Mouse (Mus musculus): ENCODE measurements around the gene Ovol2. TPM values are rescaled to one million over a fixed set of nuclear protein-coding genes. Genes with fewer than 3 reads are reported as not detected.

The Ovol2 gene
- polyA plus RNA-seq, 1 experiment from 2014 or later: 7.5 TPM

- Histone ChIP-seq H3K27ac (ENCODE audit: low read depth, low read length) (peak overlapping the region; percentile 60; the same call in 1 of the 2 replicates), H3K9me3 (ENCODE audit: control insufficient read depth) (no peaks in the 10 kb centered on the region), H3K4me2 (replicated peaks; ENCODE audit: low read depth) (0 out of 2 replicates have a peak overlapping the region, but pooled peaks have one; percentile 24), H3K36me3 (ENCODE audit: control insufficient read depth, insufficient read depth) (no peaks in the 10 kb centered on the region), H3K9ac (ENCODE audit: low read depth, low read length) (no peak overlapping the region), H3K4me1 (replicated peaks; ENCODE audit: control insufficient read depth, insufficient read depth, low read length) (no peaks in the 10 kb centered on the region), H3K4me3 (ENCODE audit: low read depth, low read length) (no peak overlapping the region), H3K27me3 (replicated peaks; ENCODE audit: control insufficient read depth, insufficient read depth, low read length) (no peaks in the 10 kb centered on the region)
- ATAC-seq: peak; percentile 84
- 29% methylated on average over 8 of the region's 8 CpGs for WGBS
- no peak for TF ChIP-seq CTCF (IDR thresholded peaks at IDR 0.05; ENCODE audit: low read depth)
These were observed 23.4 kb downstream of the Ovol2 start for GRCm38 (mm10) chr2:144308561-144308960.

- no peak overlapping the region for H3K27ac ChIP-seq (ENCODE audit: low read depth, low read length)
- no peaks in the 10 kb centered on the region for H3K27me3 ChIP-seq (replicated peaks; ENCODE audit: control insufficient read depth, insufficient read depth, low read length)
- H3K36me3 ChIP-seq (ENCODE audit: control insufficient read depth, insufficient read depth): no peaks in the 10 kb centered on the region
- WGBS: 58% methylated on average over 18 of the region's 18 CpGs
- H3K9ac ChIP-seq (ENCODE audit: low read depth, low read length): no peak overlapping the region
- H3K4me1 ChIP-seq (replicated peaks; ENCODE audit: control insufficient read depth, insufficient read depth, low read length): peaks cover 5% of the 10 kb centered on the region
- TF ChIP-seq CTCF (IDR thresholded peaks at IDR 0.05; ENCODE audit: low read depth): peak; percentile 66
- no peaks in the 10 kb centered on the region for H3K9me3 ChIP-seq (ENCODE audit: control insufficient read depth)
- ATAC-seq: no peak
- no peak overlapping the region for H3K4me3 ChIP-seq (ENCODE audit: low read depth, low read length)
- H3K4me2 ChIP-seq (replicated peaks; ENCODE audit: low read depth): no peak overlapping the region
These were observed 26.1 kb downstream of the Ovol2 start for GRCm38 (mm10) chr2:144305721-144306294.

- no peaks in the 10 kb centered on the region for H3K9me3 ChIP-seq (ENCODE audit: control insufficient read depth)
- peaks cover 12% of the 10 kb centered on the region for H3K4me1 ChIP-seq (replicated peaks; ENCODE audit: control insufficient read depth, insufficient read depth, low read length)
- H3K27ac ChIP-seq (ENCODE audit: low read depth, low read length): peak overlapping the region; percentile 70; the same call in 1 of the 2 replicates
- no peak overlapping the region for H3K4me3 ChIP-seq (ENCODE audit: low read depth, low read length)
- TF ChIP-seq CTCF (IDR thresholded peaks at IDR 0.05; ENCODE audit: low read depth): no peak
- H3K4me2 ChIP-seq (replicated peaks; ENCODE audit: low read depth): no peak overlapping the region
- H3K9ac ChIP-seq (ENCODE audit: low read depth, low read length): no peak overlapping the region
- no peaks in the 10 kb centered on the region for H3K36me3 ChIP-seq (ENCODE audit: control insufficient read depth, insufficient read depth)
- ATAC-seq: peak; percentile 18; the same call in 1 of the 2 replicates
- no peaks in the 10 kb centered on the region for H3K27me3 ChIP-seq (replicated peaks; ENCODE audit: control insufficient read depth, insufficient read depth, low read length)
- 89% methylated on average over 11 of the region's 11 CpGs for WGBS
These were observed 30.8 kb downstream of the Ovol2 start for GRCm38 (mm10) chr2:144301101-144301500.

GRCm38 (mm10) chr2:144299749-144300669, 31.9 kb downstream of the Ovol2 start:
- ATAC-seq: peak; percentile 85
- no peak overlapping the region for H3K9ac ChIP-seq (ENCODE audit: low read depth, low read length)
- no peaks in the 10 kb centered on the region for H3K27me3 ChIP-seq (replicated peaks; ENCODE audit: control insufficient read depth, insufficient read depth, low read length)
- peak overlapping the region; percentile 17 for H3K4me2 ChIP-seq (replicated peaks; ENCODE audit: low read depth)
- H3K27ac ChIP-seq (ENCODE audit: low read depth, low read length): peak overlapping the region; percentile 70
- H3K4me3 ChIP-seq (ENCODE audit: low read depth, low read length): no peak overlapping the region
- H3K9me3 ChIP-seq (ENCODE audit: control insufficient read depth): no peaks in the 10 kb centered on the region
- no peaks in the 10 kb centered on the region for H3K36me3 ChIP-seq (ENCODE audit: control insufficient read depth, insufficient read depth)
- TF ChIP-seq CTCF (IDR thresholded peaks at IDR 0.05; ENCODE audit: low read depth): no peak
- WGBS: 51% methylated on average over 9 of the region's 9 CpGs
- peaks cover 12% of the 10 kb centered on the region for H3K4me1 ChIP-seq (replicated peaks; ENCODE audit: control insufficient read depth, insufficient read depth, low read length)

- Histone ChIP-seq H3K4me1 (replicated peaks; ENCODE audit: control insufficient read depth, insufficient read depth, low read length) (0 out of 2 replicates have a peak, but pooled peaks cover 8% of the 10 kb centered on the region), H3K27ac (ENCODE audit: low read depth, low read length) (peak overlapping the region; percentile 71), H3K36me3 (ENCODE audit: control insufficient read depth, insufficient read depth) (no peaks in the 10 kb centered on the region), H3K27me3 (replicated peaks; ENCODE audit: control insufficient read depth, insufficient read depth, low read length) (no peaks in the 10 kb centered on the region), H3K4me2 (replicated peaks; ENCODE audit: low read depth) (peak overlapping the region; percentile 6; the same call in 1 of the 2 replicates), H3K9me3 (ENCODE audit: control insufficient read depth) (no peaks in the 10 kb centered on the region), H3K4me3 (ENCODE audit: low read depth, low read length) (no peak overlapping the region), H3K9ac (ENCODE audit: low read depth, low read length) (no peak overlapping the region)
- ATAC-seq: peak; percentile 76
- no peak for TF ChIP-seq CTCF (IDR thresholded peaks at IDR 0.05; ENCODE audit: low read depth)
- WGBS: 29% methylated on average over 9 of the region's 9 CpGs
These were observed 36.7 kb downstream of the Ovol2 start for GRCm38 (mm10) chr2:144295145-144295735.

All from intestine, postnatal 0 days (tissue).